Mouse (Mus musculus): ENCODE measurements around the gene Tbc1d12.
A peak's percentile ranks its signal among the peaks of the same experiment; 100 is the strongest.

Tbc1d12 gene

GRCm38 (mm10) chr19:38915677-38916076 is 79.3 kb downstream of the Tbc1d12 start:
- DNase-seq = peak; percentile 31

GRCm38 (mm10) chr19:38928481-38929158 is 92.2 kb downstream of the Tbc1d12 start:
- no peak for DNase-seq

- DNase-seq = no peak
Observed at GRCm38 (mm10) chr19:38929471-38930251, 93.3 kb downstream of the Tbc1d12 start.

- DNase-seq = no peak
Observed at GRCm38 (mm10) chr19:38930252-38930787, 93.9 kb downstream of the Tbc1d12 start.

GRCm38 (mm10) chr19:38930788-38931565 is 94.6 kb downstream of the Tbc1d12 start, which contains the start of gene Hells:
Gene Hells (plus strand): TSS chr19:38930915.
- peak; percentile 88 for DNase-seq

GRCm38 (mm10) chr19:38931566-38931890 is 95.1 kb downstream of the Tbc1d12 start:
- DNase-seq = no peak

- DNase-seq = no peak
Observed at GRCm38 (mm10) chr19:38944590-38945307, 108.4 kb downstream of the Tbc1d12 start.
